Mouse (Mus musculus): ENCODE results near the gene Prkce. TPM values are rescaled to one million over a fixed set of nuclear protein-coding genes. Genes with fewer than 3 reads are reported as not detected.

The Prkce gene
- total and polyA plus RNA-seq, 2 experiments from 2014 or later, result 91.3 to 94.3 TPM

GRCm38 (mm10) chr17:86358847-86359246 is 191.3 kb downstream of the Prkce start:
- Histone ChIP-seq H3K27me3 (ENCODE audit: insufficient read depth, low read length) (no peaks in the 10 kb centered on the region), H3K27ac (ENCODE audit: low read depth, low read length) (no peak overlapping the region), H3K4me2 (ENCODE audit: low read depth) (no peak overlapping the region), H3K36me3 (ENCODE audit: insufficient read depth) (no peaks in the 10 kb centered on the region), H3K9ac (no peak overlapping the region), H3K4me1 (ENCODE audit: insufficient read depth) (0 out of 2 replicates have a peak, but pooled peaks cover 9% of the 10 kb centered on the region), H3K9me3 (ENCODE audit: low read length) (no peaks in the 10 kb centered on the region), H3K4me3 (ENCODE audit: low read depth, low read length) (no peak overlapping the region)
- WGBS, result 54% methylated on average over 4 of the region's 4 CpGs
- TF ChIP-seq CTCF (IDR thresholded peaks at IDR 0.05; ENCODE audit: low read depth), result no peak
- ATAC-seq (no peak), DNase-seq (no peak)

GRCm38 (mm10) chr17:86360849-86361248 is 193.3 kb downstream of the Prkce start:
- Histone ChIP-seq H3K9ac (no peak overlapping the region), H3K4me2 (ENCODE audit: low read depth) (no peak overlapping the region), H3K4me1 (ENCODE audit: insufficient read depth) (0 out of 2 replicates have a peak, but pooled peaks cover 7% of the 10 kb centered on the region), H3K27ac (ENCODE audit: low read depth, low read length) (no peak overlapping the region), H3K27me3 (ENCODE audit: insufficient read depth, low read length) (no peaks in the 10 kb centered on the region), H3K4me3 (ENCODE audit: low read depth, low read length) (no peak overlapping the region), H3K36me3 (ENCODE audit: insufficient read depth) (no peaks in the 10 kb centered on the region), H3K9me3 (ENCODE audit: low read length) (no peaks in the 10 kb centered on the region)
- TF ChIP-seq CTCF (IDR thresholded peaks at IDR 0.05; ENCODE audit: low read depth), result no peak
- no peak for DNase-seq
- 87% methylated on average over 3 of the region's 3 CpGs for WGBS
- no peak for ATAC-seq

GRCm38 (mm10) chr17:86363356-86363755 is 195.8 kb downstream of the Prkce start:
- Histone ChIP-seq H3K9ac (no peak overlapping the region), H3K27me3 (ENCODE audit: insufficient read depth, low read length) (no peaks in the 10 kb centered on the region), H3K27ac (ENCODE audit: low read depth, low read length) (no peak overlapping the region), H3K4me3 (ENCODE audit: low read depth, low read length) (no peak overlapping the region), H3K4me2 (ENCODE audit: low read depth) (no peak overlapping the region), H3K4me1 (ENCODE audit: insufficient read depth) (peaks cover 8% of the 10 kb centered on the region), H3K9me3 (ENCODE audit: low read length) (no peaks in the 10 kb centered on the region), H3K36me3 (ENCODE audit: insufficient read depth) (no peaks in the 10 kb centered on the region)
- TF ChIP-seq CTCF (IDR thresholded peaks at IDR 0.05; ENCODE audit: low read depth), result no peak
- WGBS, result 74% methylated on average over 5 of the region's 5 CpGs
- DNase-seq, result no peak
- no peak for ATAC-seq

GRCm38 (mm10) chr17:86364349-86365075 is 196.9 kb downstream of the Prkce start:
- Histone ChIP-seq H3K27me3 (ENCODE audit: insufficient read depth, low read length) (no peaks in the 10 kb centered on the region), H3K9ac (no peak overlapping the region), H3K4me1 (ENCODE audit: insufficient read depth) (peaks cover 7% of the 10 kb centered on the region), H3K36me3 (ENCODE audit: insufficient read depth) (no peaks in the 10 kb centered on the region), H3K4me3 (ENCODE audit: low read depth, low read length) (no peak overlapping the region), H3K27ac (ENCODE audit: low read depth, low read length) (no peak overlapping the region), H3K9me3 (ENCODE audit: low read length) (no peaks in the 10 kb centered on the region), H3K4me2 (ENCODE audit: low read depth) (no peak overlapping the region)
- DNase-seq (no peak), ATAC-seq (peak; percentile 32; the same call in 1 of the 2 replicates)
- 76% methylated on average over 16 of the region's 16 CpGs for WGBS
- TF ChIP-seq CTCF (IDR thresholded peaks at IDR 0.05; ENCODE audit: low read depth), result no peak

- Histone ChIP-seq H3K4me1 (ENCODE audit: insufficient read depth) (peaks cover 20% of the 10 kb centered on the region), H3K27ac (ENCODE audit: low read depth, low read length) (peak overlapping the region; percentile 22; the same call in 1 of the 2 replicates), H3K27me3 (ENCODE audit: insufficient read depth, low read length) (no peaks in the 10 kb centered on the region), H3K36me3 (ENCODE audit: insufficient read depth) (no peaks in the 10 kb centered on the region), H3K9ac (no peak overlapping the region), H3K9me3 (ENCODE audit: low read length) (no peaks in the 10 kb centered on the region), H3K4me2 (ENCODE audit: low read depth) (peak overlapping the region; percentile 29), H3K4me3 (ENCODE audit: low read depth, low read length) (no peak overlapping the region)
- no peak for TF ChIP-seq CTCF (IDR thresholded peaks at IDR 0.05; ENCODE audit: low read depth)
- DNase-seq, result peak; percentile 65
- WGBS, result 25% methylated on average over 10 of the region's 10 CpGs
- peak; percentile 36 for ATAC-seq
These were observed 199.3 kb downstream of the Prkce start for GRCm38 (mm10) chr17:86366919-86367318.

GRCm38 (mm10) chr17:86367676-86368075 is 200.1 kb downstream of the Prkce start:
- Histone ChIP-seq H3K27me3 (ENCODE audit: insufficient read depth, low read length) (no peaks in the 10 kb centered on the region), H3K9ac (no peak overlapping the region), H3K4me3 (ENCODE audit: low read depth, low read length) (no peak overlapping the region), H3K27ac (ENCODE audit: low read depth, low read length) (no peak overlapping the region), H3K4me1 (ENCODE audit: insufficient read depth) (peaks cover 20% of the 10 kb centered on the region), H3K36me3 (ENCODE audit: insufficient read depth) (no peaks in the 10 kb centered on the region), H3K9me3 (ENCODE audit: low read length) (no peaks in the 10 kb centered on the region), H3K4me2 (ENCODE audit: low read depth) (no peak overlapping the region)
- 56% methylated on average over 7 of the region's 7 CpGs for WGBS
- ATAC-seq (no peak), DNase-seq (no peak)
- no peak for TF ChIP-seq CTCF (IDR thresholded peaks at IDR 0.05; ENCODE audit: low read depth)

GRCm38 (mm10) chr17:86370106-86370742 is 202.6 kb downstream of the Prkce start:
- no peak overlapping the region for H3K9ac ChIP-seq
- no peak overlapping the region for H3K4me2 ChIP-seq (ENCODE audit: low read depth)
- 79% methylated on average over 8 of the region's 8 CpGs for WGBS
- H3K27me3 ChIP-seq (ENCODE audit: insufficient read depth, low read length), result no peaks in the 10 kb centered on the region
- peaks cover 20% of the 10 kb centered on the region for H3K4me1 ChIP-seq (ENCODE audit: insufficient read depth)
- no peaks in the 10 kb centered on the region for H3K36me3 ChIP-seq (ENCODE audit: insufficient read depth)
- ATAC-seq (no peak), DNase-seq (no peak)
- TF ChIP-seq CTCF (IDR thresholded peaks at IDR 0.05; ENCODE audit: low read depth), result no peak
- no peaks in the 10 kb centered on the region for H3K9me3 ChIP-seq (ENCODE audit: low read length)
- no peak overlapping the region for H3K4me3 ChIP-seq (ENCODE audit: low read depth, low read length)
- no peak overlapping the region; the same call in 1 of the 2 replicates for H3K27ac ChIP-seq (ENCODE audit: low read depth, low read length)

Data from forebrain, postnatal 0 days (tissue).